Mouse (Mus musculus) stomach, postnatal 0 days (tissue): ENCODE measurements around the gene Dpt. TPM values are rescaled to one million over a fixed set of nuclear protein-coding genes. Genes with fewer than 3 reads are reported as not detected.
A peak's percentile ranks its signal among the peaks of the same experiment; 100 is the strongest.
"Not testable (repeated sequence)": the region's sequence is repeated elsewhere in the genome, so short reads cannot be mapped to it uniquely, and the experiment has no call there.

ENCODE experiments used
- ATAC-seq: fragments of 200-750 bp; cut with Nextera tagmentation; 2 replicates; pipeline ENCODE4 v1.8.0; 2017; ENCODE audit not compliant: low FRiP score, low TSS enrichment
- DNase-seq: peaks from one replicate; pipeline ENCODE4 v3.0.0-alpha.2; 2016; ENCODE audit warnings: low spot score
- H3K27ac ChIP-seq: fragments of 300-500 bp; sonication (generic); replicated peaks from 2 replicates; pipeline ENCODE4 v1.5.1; 2014; ENCODE audit warnings: mild to moderate bottlenecking, control low read depth
- H3K27me3 ChIP-seq: fragments of 300-500 bp; sonication (generic); 2 replicates; pipeline ENCODE4 v1.6.1; 2014; ENCODE audit warnings: low read length; ENCODE audit not compliant: control insufficient read depth, insufficient read depth
- H3K36me3 ChIP-seq: fragments of 300-500 bp; sonication (generic); 2 replicates; pipeline ENCODE4 v1.6.1; 2014; ENCODE audit warnings: low read length, mixed read lengths; ENCODE audit not compliant: control insufficient read depth, insufficient read depth
- H3K4me1 ChIP-seq: fragments of 300-500 bp; sonication (generic); replicated peaks from 2 replicates; pipeline ENCODE4 v1.6.1; 2014; ENCODE audit warnings: antibody characterized with exemption; ENCODE audit not compliant: control insufficient read depth, insufficient read depth
- H3K4me2 ChIP-seq: fragments of 300-500 bp; sonication (generic); replicated peaks from 2 replicates; pipeline ENCODE4 v1.6.1; 2014; ENCODE audit warnings: low read depth, mild to moderate bottlenecking, control low read depth, moderate library complexity
- H3K4me3 ChIP-seq: fragments of 300-500 bp; sonication (generic); 2 replicates; pipeline ENCODE4 v1.5.1; 2014; ENCODE audit warnings: low read depth, low read length, control low read depth
- H3K9ac ChIP-seq: fragments of 300-500 bp; sonication (generic); 2 replicates; pipeline ENCODE4 v1.6.1; 2014; ENCODE audit warnings: mild to moderate bottlenecking, low read length, control low read depth, mixed read lengths
- H3K9me3 ChIP-seq: fragments of 300-500 bp; sonication (generic); 2 replicates; pipeline ENCODE4 v1.6.1; 2016; ENCODE audit warnings: low read length; ENCODE audit not compliant: control insufficient read depth
- CTCF ChIP-seq: IDR thresholded peaks from 2 replicates; pipeline ENCODE4 v1.5.1; 2016; ENCODE audit warnings: antibody characterized with exemption, low read depth, mild to moderate bottlenecking, moderate library complexity
- EP300 ChIP-seq: optimal IDR thresholded peaks from 2 replicates; pipeline ENCODE3; 2016; ENCODE audit warnings: antibody characterized with exemption
- WGBS: fragments of 180-500 bp; shearing (Covaris S2); extraction: QIAGEN DNeasy Blood & Tissue Kit; methylation state at CpG from one replicate; pipeline ENCODE4 v1.1.7; 2014; 5-methylcytosine and 5-hydroxymethylcytosine counted together
- polyA plus RNA-seq: library from polyadenylated mRNA; unstranded; fragments of >200 nt; fragmentation: Nextera tagmentation; extraction: Ambion mirVana; gene quantifications from 2 replicates; pipeline ENCODE4 v1.2.1, GENCODE M21; 2015

Gene Dpt
- polyA plus RNA-seq, 1 experiment from 2014 or later, result 35.6 TPM

DNA sequence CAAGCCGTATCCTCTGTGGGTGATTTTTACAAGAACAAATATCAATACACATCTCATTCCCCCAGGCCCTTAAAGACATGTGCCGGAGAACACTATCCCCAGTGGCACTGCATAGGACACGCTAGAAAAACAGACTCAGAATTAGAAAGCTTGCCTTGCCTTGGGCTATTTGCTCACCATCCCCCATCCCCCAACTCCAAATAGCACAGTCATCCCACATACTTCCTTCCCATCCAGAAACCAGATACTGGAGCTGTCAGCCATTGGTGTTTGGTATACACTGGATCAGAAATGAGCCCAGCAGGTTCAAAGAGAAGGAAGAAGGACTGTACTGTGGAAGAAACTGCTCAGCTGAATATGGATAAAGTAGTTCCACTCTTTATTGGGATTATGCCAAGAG lies 25.4 kb downstream of the Dpt start:
- no peak for TF ChIP-seq CTCF
- no peak for TF ChIP-seq EP300
- Histone ChIP-seq H3K9ac (no peak overlapping the region), H3K4me2 (no peak overlapping the region), H3K9me3 (no peaks in the 10 kb centered on the region), H3K4me1 (no peaks in the 10 kb centered on the region), H3K27me3 (no peaks in the 10 kb centered on the region), H3K36me3 (no peaks in the 10 kb centered on the region), H3K27ac (no peak overlapping the region), H3K4me3 (no peak overlapping the region)
- DNase-seq (no peak), ATAC-seq (no peak)
- WGBS, result 74% methylated on average over 3 of the region's 3 CpGs

DNA sequence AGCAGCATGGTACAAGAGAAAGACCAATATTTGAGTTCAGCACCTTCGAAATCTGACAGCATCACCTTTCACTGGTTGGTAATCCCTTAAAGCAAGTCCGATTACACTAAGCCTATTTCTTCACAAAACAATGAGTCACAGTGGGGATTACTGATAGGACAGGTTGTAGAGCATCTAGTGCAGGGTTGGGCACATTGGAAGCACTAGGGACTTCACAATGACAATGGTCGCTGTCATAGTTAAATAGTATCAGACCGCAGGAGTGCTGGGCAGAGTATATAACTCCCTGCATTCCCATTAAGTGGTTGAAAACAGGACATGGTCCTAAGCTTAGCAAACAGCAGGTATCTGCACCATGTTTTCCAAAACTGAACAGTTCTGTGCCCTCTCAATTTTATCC lies 25.8 kb downstream of the Dpt start:
- Histone ChIP-seq H3K4me3 (no peak overlapping the region), H3K27ac (no peak overlapping the region), H3K4me1 (no peaks in the 10 kb centered on the region), H3K4me2 (no peak overlapping the region), H3K36me3 (no peaks in the 10 kb centered on the region), H3K27me3 (no peaks in the 10 kb centered on the region), H3K9ac (no peak overlapping the region), H3K9me3 (no peaks in the 10 kb centered on the region)
- no peak for ATAC-seq
- 62% methylated on average over 4 of the region's 4 CpGs for WGBS
- no peak for TF ChIP-seq CTCF
- TF ChIP-seq EP300, result no peak
- no peak for DNase-seq

DNA sequence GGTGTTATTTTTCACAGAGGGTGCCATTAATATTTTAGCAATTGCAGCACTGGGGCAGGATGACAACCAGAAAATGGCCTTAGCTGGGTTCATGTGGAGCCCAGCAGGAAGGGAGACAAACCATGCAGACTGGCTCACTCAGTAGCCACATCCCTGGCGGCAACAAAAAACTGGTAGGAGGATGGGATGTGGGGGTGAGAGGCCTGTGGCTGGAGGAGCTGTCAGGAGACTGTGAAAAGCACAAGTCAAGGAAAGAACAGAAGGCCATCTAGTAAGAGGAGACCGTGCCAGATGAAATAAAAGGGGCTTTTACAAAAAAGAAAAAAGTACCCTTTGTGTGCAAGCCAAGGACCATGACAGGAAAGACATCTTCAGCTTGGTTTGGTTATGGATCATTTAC lies 28.5 kb downstream of the Dpt start:
- WGBS, result 73% methylated on average over 2 of the region's 2 CpGs
- H3K4me1 ChIP-seq, result no peaks in the 10 kb centered on the region
- no peak overlapping the region for H3K4me3 ChIP-seq
- no peak overlapping the region for H3K4me2 ChIP-seq
- H3K27ac ChIP-seq, result no peak overlapping the region
- no peaks in the 10 kb centered on the region for H3K36me3 ChIP-seq
- H3K27me3 ChIP-seq, result no peaks in the 10 kb centered on the region
- TF ChIP-seq EP300, result no peak
- no peak for TF ChIP-seq CTCF
- DNase-seq, result no peak
- H3K9me3 ChIP-seq, result no peaks in the 10 kb centered on the region
- H3K9ac ChIP-seq, result no peak overlapping the region
- no peak for ATAC-seq

DNA sequence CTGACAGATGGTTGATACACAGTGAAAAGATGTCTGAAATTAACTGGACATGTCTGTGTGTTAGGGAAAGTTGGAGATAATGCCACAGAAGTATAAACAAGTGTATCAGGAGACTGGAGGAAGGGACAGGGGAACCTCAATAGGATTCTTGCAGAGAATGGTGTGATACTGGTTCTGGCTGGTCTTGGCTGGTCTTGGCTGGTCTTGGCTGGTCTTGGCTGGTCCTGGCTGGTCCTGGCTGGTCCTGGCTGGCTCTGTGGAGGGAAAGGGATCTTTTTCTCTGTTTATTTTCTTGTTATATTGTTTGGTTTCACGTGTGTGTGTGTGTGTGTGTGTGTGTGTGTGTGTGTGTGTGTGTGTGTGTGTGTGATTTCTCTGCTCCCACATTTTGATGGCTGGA lies 33.4 kb downstream of the Dpt start:
- no peak overlapping the region for H3K9ac ChIP-seq
- no peaks in the 10 kb centered on the region for H3K27me3 ChIP-seq
- DNase-seq, result no peak
- TF ChIP-seq CTCF (no peak), EP300 (no peak)
- H3K4me3 ChIP-seq, result no peak overlapping the region
- no peak overlapping the region for H3K4me2 ChIP-seq
- H3K4me1 ChIP-seq, result no peaks in the 10 kb centered on the region
- WGBS, result 33% methylated on average over 1 of the region's 1 CpGs
- no peaks in the 10 kb centered on the region for H3K9me3 ChIP-seq
- no peaks in the 10 kb centered on the region for H3K36me3 ChIP-seq
- H3K27ac ChIP-seq, result no peak overlapping the region
- no peak for ATAC-seq

DNA sequence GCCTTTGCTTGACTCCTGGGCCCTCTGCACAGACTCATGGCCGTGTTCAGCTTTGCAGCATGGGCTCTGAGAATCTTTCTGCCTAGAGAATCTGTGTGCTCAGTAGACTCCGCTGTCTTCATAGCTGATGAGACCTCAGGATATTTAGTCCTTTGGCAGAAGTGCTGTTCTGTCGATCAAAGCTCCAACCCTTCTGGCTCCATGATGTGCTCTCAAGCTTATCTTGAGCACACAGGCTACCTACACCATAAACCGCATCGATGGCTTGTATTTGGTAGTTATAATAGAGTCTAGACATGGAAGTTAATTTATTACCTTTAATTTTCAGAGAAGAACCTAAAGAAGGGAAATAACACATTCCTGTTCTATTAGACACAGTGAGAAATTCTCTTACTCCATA lies 36.0 kb downstream of the Dpt start:
- Histone ChIP-seq H3K9me3 (no peaks in the 10 kb centered on the region), H3K4me1 (no peaks in the 10 kb centered on the region), H3K9ac (no peak overlapping the region), H3K27me3 (no peaks in the 10 kb centered on the region), H3K27ac (no peak overlapping the region), H3K36me3 (no peaks in the 10 kb centered on the region), H3K4me3 (no peak overlapping the region), H3K4me2 (no peak overlapping the region)
- DNase-seq, result no peak
- no peak for ATAC-seq
- TF ChIP-seq CTCF, result no peak
- no peak for TF ChIP-seq EP300
- 88% methylated on average over 5 of the region's 5 CpGs for WGBS

DNA sequence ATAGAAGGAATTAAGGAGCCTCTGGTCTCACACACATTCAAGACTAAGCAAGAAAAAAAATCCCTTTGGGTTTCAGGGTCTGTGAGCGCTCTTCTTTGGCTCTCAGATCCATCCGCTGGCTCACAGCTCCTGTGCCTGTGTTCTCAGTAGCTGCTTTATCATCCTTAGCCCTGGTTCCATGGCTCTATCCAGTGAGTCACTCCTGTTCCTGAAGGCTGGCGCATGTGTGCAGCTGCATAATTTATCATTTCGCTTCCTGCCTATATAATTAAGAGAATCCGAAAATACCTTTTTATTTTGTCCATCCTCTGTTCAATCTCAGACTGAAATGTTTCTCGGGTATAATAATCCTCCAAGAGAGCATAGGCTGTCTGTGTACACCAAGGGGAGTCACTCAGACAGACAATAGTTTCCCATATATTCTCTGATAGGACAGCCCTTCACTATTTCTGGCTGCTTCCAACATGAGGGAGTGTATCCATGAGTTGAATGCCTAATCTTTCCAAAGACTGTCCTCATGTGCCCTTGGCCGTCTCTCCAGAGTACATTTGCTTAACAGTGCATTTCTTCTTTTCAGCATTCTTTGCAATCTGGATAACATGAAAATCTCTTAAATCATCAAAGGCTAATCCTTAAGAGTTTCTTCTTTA lies 52.3 kb downstream of the Dpt start:
- no peaks in the 10 kb centered on the region for H3K27me3 ChIP-seq
- TF ChIP-seq EP300 (no peak), CTCF (no peak)
- no peaks in the 10 kb centered on the region for H3K9me3 ChIP-seq
- no peaks in the 10 kb centered on the region for H3K4me1 ChIP-seq
- no peak for ATAC-seq
- no peak overlapping the region for H3K4me2 ChIP-seq
- 77% methylated on average over 7 of the region's 7 CpGs for WGBS
- H3K4me3 ChIP-seq, result no peak overlapping the region
- no peak overlapping the region for H3K9ac ChIP-seq
- H3K27ac ChIP-seq, result no peak overlapping the region
- no peaks in the 10 kb centered on the region for H3K36me3 ChIP-seq
- DNase-seq, result no peak

DNA sequence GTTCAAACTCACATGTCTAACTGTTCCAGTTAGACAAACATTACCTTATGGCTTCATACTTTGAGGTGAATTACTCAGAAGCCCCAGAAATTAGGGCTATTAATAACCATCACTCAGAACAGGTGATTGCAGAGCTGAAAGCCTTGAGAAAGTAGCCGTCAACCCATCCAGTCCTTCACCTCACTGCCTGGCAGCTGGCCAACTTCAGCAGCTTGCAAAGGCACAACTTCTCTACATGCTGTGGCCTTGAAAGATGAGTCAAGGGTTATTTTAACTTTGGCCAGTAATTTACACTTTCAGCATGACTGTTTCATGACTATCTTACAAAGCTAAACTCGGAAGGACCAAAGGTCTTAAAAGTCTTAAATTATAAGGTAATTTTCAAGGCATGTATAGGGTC lies 59.3 kb downstream of the Dpt start:
- DNase-seq, result peak; percentile 27
- H3K4me2 ChIP-seq, H3K27me3 ChIP-seq, H3K9me3 ChIP-seq, H3K4me3 ChIP-seq, H3K36me3 ChIP-seq, H3K27ac ChIP-seq, H3K9ac ChIP-seq, H3K4me1 ChIP-seq, ATAC-seq: not testable (repeated sequence)
- WGBS, result 32% methylated on average over 2 of the region's 2 CpGs
